Comparison of ENCODE assay signal across 11 mouse cellular contexts in the genomic region with DNA sequence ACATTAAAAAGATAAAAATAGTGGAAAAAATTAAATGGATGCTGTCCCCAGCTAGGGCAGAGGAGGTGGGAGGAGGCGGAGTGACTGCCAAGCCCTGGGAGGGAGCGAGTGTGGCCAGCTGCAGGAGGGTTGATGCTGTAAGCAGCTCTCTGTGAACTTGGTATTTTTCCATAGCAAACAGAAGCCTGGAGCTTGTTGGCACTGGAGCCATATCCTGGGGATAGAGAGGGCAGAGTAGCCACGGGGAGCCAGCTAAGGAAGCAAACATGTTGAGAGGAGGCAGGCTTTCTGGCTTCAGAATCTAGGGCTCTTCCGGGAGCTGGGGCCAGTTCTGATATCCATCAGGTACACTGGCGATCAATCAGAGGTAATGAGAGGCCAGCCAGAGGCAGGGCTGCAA.
A peak's percentile ranks its signal among the peaks of the same experiment; 100 is the strongest.
DNase-seq lines count a peak whose midpoint lies in the region; ATAC-seq lines count a peak whose summit lies in the region.
"Had no signal": no experiment of that assay in that cellular context is flagged by ENCODE, and none has a peak within 500 bp of the region (broad histone marks: within the 10 kb centered on the region; RNA-seq: fewer than 3 reads in every experiment).

No protein-coding gene starts in this region.

- WGBS in intestine, embryonic 15.5 days, result 54% methylated on average over 5 of the region's 5 CpGs

- no peak overlapping the region for H3K27ac ChIP-seq in intestine, embryonic 15.5 days
- H3K27ac ChIP-seq: embryonic facial prominence, embryonic 10.5 days had no signal

- H3K9ac ChIP-seq in intestine, embryonic 15.5 days, result no peak overlapping the region

- no peak overlapping the region for H3K4me3 ChIP-seq in intestine, embryonic 15.5 days (replicated peaks)
- H3K4me3 ChIP-seq: embryonic facial prominence, embryonic 10.5 days had no signal

- H3K4me2 ChIP-seq in intestine, embryonic 15.5 days (replicated peaks), result no peak overlapping the region

- peak; percentile 25 to 36 for DNase-seq in frontal cortex, postnatal 36 days (ENCODE audit: low spot score in 2 of 2)
- DNase-seq in frontal cortex, postnatal 10 days (ENCODE audit: low spot score in 2 of 2), result no peak
- DNase-seq in ovary, adult 18-20 months (ENCODE audit: low spot score), result peak; percentile 37
- DNase-seq in ovary, postnatal 14 days (ENCODE audit: low spot score), result no peak
- peak; percentile 15 for DNase-seq in kidney, postnatal 14 days
- DNase-seq in natural killer cell, adult 2 months (ENCODE audit: low spot score in 2 of 2), result no peak
- DNase-seq: lung, adult 2 months had no signal

- no peaks in the 10 kb centered on the region for H3K36me3 ChIP-seq in intestine, embryonic 15.5 days
- H3K36me3 ChIP-seq: embryonic facial prominence, embryonic 10.5 days had no signal

- no peaks in the 10 kb centered on the region for H3K9me3 ChIP-seq in intestine, embryonic 15.5 days
- H3K9me3 ChIP-seq: embryonic facial prominence, embryonic 10.5 days had no signal

- ATAC-seq in cerebellum, adult (ENCODE audit: insufficient number of reproducible peaks, low FRiP score, low TSS enrichment), result 0 out of 2 replicates have a peak, but pooled peaks have one; percentile 31
- ATAC-seq in intestine, embryonic 15.5 days, result no peak
- ATAC-seq: forebrain, embryonic 16.5 days had no signal

- H3K27me3 ChIP-seq in intestine, embryonic 15.5 days (replicated peaks), result no peaks in the 10 kb centered on the region

- no peaks in the 10 kb centered on the region for H3K4me1 ChIP-seq in intestine, embryonic 15.5 days (replicated peaks)
- H3K4me1 ChIP-seq: embryonic facial prominence, embryonic 10.5 days had no signal

Comparison
In these comparisons a context has a peak if more than half of its experiments do, and no peak if none do; other contexts are left out.
1. DNase-seq: peak in frontal cortex, postnatal 36 days (2 of 2), ovary, adult 18-20 months (single experiment) and kidney, postnatal 14 days (single experiment); none in frontal cortex, postnatal 10 days (0 of 2), ovary, postnatal 14 days (single experiment) and natural killer cell, adult 2 months (0 of 2).